Mouse (Mus musculus): ENCODE data around the gene Gse1.

The Gse1 gene

DNA sequence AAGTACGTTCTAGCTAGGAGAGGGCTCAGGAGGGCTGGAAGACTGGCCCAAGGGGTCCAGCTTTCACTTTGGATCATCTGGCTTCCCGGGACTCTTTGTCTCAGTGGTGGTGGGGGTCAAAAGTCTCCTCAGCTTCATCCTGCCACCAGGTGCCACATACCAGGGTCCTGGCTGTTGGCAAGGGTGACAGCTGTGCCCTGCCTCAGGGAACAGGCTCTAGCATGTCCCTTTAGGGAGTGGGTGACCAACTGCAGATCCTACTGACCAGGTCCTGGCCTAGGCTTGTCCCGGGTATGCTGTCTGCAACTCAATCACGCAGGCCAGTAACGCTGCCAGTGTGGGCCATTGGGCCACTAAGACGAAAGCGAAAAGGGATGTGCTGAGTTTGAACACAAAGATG lies 15.7 kb upstream of the Gse1 start:
- DNase-seq (ENCODE audit: low spot score in 2 of 2): no peak

DNA sequence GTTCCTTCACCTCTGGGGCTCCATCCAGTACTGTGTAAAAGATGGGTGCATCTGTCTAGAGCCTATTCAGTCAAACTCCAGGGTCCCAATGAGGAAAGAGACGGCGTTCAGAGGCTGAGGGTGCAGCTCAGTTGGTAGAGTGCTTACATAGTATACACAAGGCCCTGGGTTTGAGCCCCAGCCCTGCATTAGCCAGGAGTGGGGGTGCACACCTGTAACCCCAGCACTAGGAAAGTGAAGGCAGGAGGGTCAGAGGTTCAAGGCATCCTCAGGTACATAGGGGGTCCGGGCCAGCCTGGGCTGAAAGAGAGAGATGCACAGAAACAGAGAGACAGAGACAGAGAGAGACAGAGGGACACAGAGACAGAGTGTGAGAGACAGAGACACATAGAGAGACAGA lies 15.0 kb upstream of the Gse1 start:
- DNase-seq (ENCODE audit: low spot score in 2 of 2): no peak

DNA sequence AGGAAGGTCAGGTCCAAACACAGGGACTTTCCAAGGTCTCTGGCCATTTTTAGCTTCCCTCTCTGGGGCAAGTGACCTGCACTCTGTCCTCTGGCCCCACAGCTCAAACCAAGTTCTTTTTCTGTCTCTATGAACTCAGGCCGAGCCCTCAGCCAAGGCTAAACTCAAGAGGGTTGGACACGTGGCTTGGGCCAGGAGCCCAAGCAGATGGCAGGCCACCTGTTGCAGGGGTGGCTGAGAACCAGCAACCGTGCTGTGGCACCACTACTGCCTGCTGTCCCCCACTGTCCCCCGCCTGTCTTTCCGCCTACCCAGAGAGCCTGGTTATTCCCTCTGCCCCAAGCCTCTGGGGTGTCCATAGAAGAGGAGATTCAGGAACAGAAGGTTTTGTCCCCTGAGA lies 14.3 kb upstream of the Gse1 start:
- peak in 1 of 2 experiments; percentile 41 for DNase-seq (ENCODE audit: low spot score in 2 of 2)

- peak in 1 of 2 experiments; percentile 32 for DNase-seq (ENCODE audit: low spot score in 2 of 2)
Observed at GRCm38 (mm10) chr8:120215416-120216141, 12.7 kb upstream of the Gse1 start.

DNA sequence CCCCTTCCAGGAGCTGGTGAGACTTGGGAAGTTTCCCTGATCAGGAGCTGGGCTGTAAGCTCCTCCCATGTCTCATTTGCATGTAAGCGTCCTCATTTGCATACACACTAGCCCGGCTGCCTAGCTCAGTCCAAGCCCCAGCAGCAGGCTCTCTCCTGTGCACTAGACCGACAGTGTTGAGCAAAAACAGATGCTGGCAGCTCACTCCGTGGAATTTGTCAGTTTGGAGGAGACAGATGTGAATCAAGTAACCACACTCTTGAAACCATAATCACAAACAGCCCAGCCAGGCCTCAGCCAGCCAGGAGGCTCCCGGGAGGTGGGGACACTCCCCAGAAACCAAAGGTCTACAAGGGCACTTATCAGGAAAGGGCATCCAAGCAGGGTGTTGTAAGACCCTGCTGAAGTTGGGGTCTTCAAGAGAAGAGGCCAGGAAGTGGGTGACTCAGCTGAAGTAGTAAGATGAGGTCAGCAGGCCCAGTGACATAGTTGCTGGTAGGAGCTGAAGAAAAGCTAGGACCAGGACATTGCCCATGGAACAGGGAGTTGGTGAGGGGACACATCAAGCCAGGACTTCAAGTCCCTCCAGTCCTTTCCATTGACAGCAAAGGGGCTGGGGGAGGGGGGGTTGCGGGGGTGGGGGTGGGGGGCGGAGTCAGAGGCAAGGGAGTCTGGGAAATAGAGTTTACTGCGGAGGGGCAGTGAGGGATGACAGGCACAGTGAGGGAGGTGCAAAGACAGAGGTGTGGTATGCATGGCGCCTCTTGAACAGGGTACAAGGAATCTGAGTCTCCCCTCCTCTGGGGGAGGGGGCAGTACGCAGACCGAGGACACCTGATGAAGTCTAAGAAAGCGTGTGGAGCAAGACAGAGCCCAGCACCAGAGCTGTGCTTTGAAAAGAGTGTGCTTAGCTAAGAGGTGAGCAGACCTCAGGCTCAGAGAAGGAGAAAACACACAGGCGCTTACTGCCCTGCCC lies 11.1 kb upstream of the Gse1 start:
- DNase-seq (ENCODE audit: low spot score in 2 of 2): no peak

- no peak for DNase-seq (ENCODE audit: low spot score in 2 of 2)
Observed at GRCm38 (mm10) chr8:120222548-120222947, 5.7 kb upstream of the Gse1 start.

- no peak for DNase-seq (ENCODE audit: low spot score in 2 of 2)
Observed at GRCm38 (mm10) chr8:120224521-120225420, 3.5 kb upstream of the Gse1 start.

DNA sequence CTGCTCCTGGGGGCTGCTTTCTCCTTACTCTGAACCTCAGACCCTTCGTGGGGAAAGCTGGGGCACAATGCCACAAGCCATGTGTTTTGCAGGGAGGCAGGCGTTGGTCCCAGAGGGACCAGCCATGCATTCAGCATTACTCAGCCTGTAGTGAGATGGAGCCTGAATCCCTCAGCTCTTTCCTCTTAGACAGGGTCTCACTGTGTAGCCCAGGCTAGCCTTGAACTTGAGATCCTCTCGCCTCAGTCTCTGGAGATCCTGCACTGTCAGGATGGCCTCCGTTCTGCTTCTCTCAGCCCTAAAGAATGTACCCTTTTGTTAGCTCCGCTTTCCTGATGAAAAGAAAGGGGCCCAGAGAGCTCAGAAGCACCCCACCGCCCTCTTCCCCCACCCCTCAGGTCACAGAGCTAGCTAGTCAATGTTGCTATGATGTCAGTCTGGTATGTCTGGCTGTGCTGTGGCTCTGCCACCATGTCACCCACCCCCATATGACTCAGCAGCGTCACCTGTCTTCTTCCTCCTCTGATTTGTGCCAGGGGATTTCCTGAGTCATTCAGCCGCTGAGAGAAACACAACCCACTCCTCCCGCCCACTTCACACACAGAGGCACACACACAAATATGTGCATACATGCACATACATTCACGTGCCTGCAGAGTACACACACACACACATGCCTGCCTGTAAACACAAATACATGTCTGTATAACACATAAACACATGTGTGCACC lies 2.7 kb upstream of the Gse1 start:
- DNase-seq (ENCODE audit: low spot score in 2 of 2): no peak

DNA sequence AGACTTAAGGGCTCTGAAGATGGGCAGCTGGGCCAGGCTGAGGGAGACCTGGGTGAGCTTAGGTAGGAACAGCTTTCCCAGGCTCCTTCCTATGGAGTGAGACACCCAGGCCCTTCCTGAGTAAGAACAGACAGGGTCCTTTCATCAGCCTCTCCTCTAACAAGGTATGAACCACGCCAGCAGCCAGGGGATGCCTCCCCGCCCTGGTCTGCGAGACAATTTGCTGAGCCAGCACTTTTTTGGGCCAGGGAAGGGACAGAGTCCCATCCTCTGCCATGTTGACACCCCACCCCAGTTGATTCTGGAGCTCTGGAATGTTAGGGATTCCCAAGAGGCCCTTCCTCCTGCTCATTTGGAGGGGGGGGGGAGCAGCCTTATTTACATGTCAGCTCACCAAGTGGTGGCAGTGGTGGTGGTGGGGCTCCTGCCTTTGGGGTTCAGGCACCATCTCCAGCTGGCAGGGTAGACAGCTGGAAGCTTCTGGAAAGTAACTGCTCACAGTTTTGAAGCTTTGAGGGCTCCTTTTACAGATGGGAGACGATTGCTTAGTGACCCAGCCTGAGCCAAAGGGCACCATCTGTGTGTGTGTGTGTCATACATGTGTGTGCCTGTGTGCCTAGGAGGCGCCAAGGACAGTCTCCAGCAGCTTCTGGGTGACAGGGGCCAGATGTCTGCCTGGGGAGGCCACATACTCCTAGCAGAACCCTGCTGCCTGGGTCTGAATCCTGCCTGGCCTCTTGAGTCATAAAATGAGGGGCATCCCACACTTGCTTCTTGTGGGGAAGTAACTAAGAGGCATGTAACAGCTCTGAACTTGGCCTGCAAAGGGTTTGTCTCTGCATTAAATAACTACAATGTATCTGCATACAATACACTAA lies 1.3 kb upstream of the Gse1 start:
- no peak for DNase-seq (ENCODE audit: low spot score in 2 of 2)

- no peak for DNase-seq (ENCODE audit: low spot score in 2 of 2)
Observed at GRCm38 (mm10) chr8:120227578-120227876, 729 bp upstream of the Gse1 start.

DNA sequence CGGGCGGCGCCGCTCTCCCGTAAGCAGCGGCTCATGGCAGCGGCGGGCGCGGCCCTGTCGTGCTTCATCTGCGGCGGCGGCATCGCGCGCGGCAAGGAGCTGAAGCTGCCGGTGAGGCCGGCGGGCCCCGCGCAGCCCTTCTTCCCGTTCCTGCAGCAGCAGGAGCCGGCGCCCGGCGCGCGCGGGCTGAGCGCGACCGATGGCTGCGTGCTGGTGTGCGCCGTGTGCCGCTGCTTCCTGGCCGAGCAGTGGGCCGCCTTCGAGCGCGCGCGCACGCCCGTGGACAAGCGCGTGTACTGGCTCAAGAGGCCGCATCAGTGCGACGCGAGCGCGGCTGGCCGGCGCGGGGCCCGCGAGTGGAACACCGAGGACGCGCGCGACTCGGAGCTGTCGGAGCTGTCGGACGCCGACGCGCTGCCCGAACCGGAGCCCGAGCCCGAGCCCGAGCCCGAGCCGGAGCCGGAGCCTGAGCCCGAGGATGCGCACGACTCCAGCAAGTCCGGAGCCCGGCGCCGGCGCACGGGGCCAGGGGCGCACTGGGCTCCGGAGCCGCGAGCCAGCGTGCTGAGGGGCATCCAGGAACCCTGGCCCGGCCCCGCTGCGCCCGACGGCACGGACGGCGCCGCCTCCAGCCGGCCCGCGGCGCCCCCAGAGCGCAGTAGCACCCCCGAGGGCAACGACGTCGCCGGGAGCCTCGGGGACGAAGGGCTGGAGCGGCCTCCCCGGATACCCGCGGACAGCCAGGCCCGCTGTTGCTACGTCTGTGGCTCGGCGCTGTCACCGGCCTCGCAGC lies 721 bp downstream of the Gse1 start:
- no peak for DNase-seq (ENCODE audit: low spot score in 2 of 2)

GRCm38 (mm10) chr8:120229574-120229916 lies 1.3 kb downstream of the Gse1 start:
- DNase-seq (ENCODE audit: low spot score in 2 of 2): no peak

DNA sequence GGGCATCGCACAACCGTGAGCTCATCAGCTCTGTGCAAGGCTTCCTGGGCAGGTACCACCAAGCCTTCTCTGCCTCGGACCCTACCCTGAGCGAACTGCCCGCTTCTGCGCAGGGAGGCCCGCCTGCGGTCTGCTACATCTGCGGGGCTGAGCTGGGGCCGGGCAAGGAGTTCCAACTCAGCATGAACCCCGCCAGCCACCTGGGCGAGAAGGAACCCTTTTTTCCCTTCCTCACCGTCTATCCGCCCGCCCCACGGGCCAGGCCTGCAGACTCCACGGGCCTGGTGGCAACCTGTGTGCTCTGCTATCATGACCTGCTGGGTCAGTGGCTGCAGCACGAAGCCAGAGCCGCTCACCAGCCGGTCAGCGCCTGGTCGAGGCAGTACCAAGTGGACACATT lies 1.8 kb downstream of the Gse1 start:
- no peak for DNase-seq (ENCODE audit: low spot score in 2 of 2)

- DNase-seq (ENCODE audit: low spot score in 2 of 2): no peak
Observed at GRCm38 (mm10) chr8:120230715-120231614, 2.7 kb downstream of the Gse1 start.

GRCm38 (mm10) chr8:120231870-120232269 lies 3.6 kb downstream of the Gse1 start:
- DNase-seq (ENCODE audit: low spot score in 2 of 2): no peak

DNA sequence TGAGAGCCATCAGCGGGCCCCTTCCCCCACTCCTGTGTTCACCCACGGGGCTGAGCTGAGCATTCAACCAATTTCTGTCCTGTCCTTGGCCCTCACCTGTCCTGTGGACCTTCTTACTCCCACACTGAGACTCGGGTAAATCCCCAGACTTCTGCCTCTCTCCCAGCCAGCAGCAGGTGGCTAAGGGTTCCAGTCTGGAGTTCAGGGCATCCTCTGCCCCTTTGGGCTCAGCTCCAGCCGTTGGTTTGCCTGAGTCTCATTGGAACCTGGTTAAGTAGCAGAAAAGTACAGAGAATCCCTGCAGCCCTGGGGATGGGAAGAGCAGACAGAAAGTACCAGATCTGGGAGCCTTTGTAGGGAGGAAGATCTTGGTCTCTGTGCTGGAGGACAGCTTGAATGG lies 4.1 kb downstream of the Gse1 start:
- no peak for DNase-seq (ENCODE audit: low spot score in 2 of 2)

- no peak for DNase-seq (ENCODE audit: low spot score in 2 of 2)
Observed at GRCm38 (mm10) chr8:120232913-120233312, 4.7 kb downstream of the Gse1 start.

DNA sequence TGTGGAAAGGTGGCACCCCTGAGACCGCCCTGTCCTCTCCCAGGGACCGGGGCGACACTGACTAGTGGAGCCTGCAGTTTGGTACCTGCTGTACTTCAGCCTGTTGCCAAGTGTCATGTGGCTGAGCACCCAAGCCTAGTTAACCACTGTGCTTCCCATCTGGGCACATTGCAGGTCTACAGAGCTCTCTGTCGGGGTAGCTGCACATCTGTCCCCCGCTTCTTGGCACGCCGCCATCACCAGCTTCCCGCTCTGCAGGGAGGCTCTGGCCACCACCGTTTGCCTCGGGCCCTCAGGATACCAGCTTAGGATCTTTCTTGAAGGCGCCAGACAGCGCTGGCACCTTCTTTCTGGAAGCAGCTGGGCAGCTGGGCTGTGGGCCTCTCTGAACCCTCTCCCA lies 6.2 kb downstream of the Gse1 start:
- DNase-seq (ENCODE audit: low spot score in 2 of 2): peak in 1 of 2 experiments; percentile 32

- DNase-seq (ENCODE audit: low spot score in 2 of 2): no peak
Observed at GRCm38 (mm10) chr8:120234866-120235265, 6.6 kb downstream of the Gse1 start.

Measured in spleen, postnatal 10 days (tissue).